Mouse (Mus musculus): ENCODE data around the gene Rab11b.

DNA sequence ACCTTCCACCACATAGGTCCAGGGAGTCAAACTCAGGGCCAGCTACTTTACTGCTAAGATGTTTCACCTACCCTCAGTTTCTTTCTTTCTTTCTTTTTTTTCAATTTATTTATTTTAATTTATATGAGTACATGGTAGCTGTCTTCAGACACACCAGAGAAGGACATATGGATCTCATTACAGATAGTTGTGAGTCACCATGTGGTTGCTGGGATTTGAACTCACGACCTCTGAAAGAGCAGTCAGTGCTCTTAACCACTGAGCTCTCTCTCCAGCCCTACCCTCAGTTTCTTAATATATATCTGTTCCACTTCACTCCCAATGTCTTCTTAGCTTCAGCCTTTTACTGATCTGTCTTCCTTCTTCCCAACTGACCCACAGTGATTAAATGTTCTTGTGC, 64.9 kb downstream of the Rab11b start:
- TF ChIP-seq EP300 (IDR thresholded peaks at IDR 0.05; ENCODE audit: low read depth in 1 of 2, low read length in 2 of 2): no peak
- no peak for TF ChIP-seq KAT2A (conservative IDR thresholded peaks at IDR 0.05; ENCODE audit: low read depth, low read length)
- no peak for TF ChIP-seq NRF1 (IDR thresholded peaks at IDR 0.05; ENCODE audit: insufficient read depth, low read depth, low read length, poor library complexity, severe bottlenecking)
- TF ChIP-seq BHLHE40 (IDR thresholded peaks at IDR 0.05; ENCODE audit: borderline replicate concordance, low read depth, low read length): no peak
- no peak for TF ChIP-seq E2F4 (IDR thresholded peaks at IDR 0.05; ENCODE audit: borderline replicate concordance, low read depth, low read length)
- TF ChIP-seq CTCF (IDR thresholded peaks at IDR 0.05 in 2 of 3, conservative IDR thresholded peaks at IDR 0.05 in 1 of 3; ENCODE audit: control insufficient read depth in 1 of 3, insufficient read depth in 1 of 3, low read depth in 2 of 3, low read length in 3 of 3, poor library complexity in 1 of 3, severe bottlenecking in 1 of 3): no peak
